Mouse (Mus musculus): ENCODE results near the gene Gm28434.

The Gm28434 gene

DNA sequence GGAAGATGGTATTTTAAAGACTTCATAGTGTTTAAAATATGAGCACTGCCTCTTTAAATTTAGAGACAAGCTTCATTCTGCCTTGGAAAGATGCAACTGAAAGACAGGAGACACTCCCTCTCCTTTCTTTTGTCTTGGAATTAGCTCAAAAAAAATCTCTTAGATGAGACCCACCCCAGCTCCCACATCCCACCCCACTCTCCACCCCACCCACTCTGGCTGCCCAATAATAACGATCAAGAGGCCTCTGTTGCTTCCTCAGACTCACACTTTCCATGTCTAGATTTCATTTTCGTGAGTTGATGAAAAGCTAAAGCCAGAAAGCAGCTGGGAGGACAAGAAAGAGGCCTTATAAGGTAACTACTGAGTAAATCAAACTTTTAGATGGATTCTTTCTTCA, at the start of gene Gm28434, which contains the start of gene 2310003L06Rik:
Gm28434 (plus strand) TSS at position 317 of the 400 bp plus-strand sequence.
2310003L06Rik (plus strand) TSS at position 259 of the 400 bp plus-strand sequence.
- DNase-seq (ENCODE audit: low spot score in 2 of 2), result no peak

DNA sequence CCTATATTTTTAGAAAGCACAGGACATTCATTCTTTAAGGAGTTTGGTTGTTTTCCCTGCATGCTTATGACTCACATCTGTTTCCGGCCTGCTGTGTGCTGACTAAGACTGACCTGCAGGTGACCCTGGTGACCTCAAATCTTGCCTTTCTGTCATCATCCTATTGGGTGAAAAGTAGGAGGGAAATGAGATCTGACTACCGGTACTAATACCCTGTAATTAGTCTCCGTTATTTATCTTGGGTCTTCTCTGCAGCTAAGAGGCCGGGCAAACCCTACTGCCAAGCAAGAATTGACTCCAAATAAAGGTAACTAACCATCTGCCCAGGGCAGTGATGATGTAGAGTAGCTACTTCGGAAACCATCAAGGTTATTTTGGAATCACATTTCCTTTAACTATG, 43.9 kb upstream of the Gm28434 start, which contains the start of gene Csn3:
Csn3 (plus strand) TSS at position 208 of the 400 bp plus-strand sequence.
- no peak for DNase-seq (ENCODE audit: low spot score in 2 of 2)

DNA sequence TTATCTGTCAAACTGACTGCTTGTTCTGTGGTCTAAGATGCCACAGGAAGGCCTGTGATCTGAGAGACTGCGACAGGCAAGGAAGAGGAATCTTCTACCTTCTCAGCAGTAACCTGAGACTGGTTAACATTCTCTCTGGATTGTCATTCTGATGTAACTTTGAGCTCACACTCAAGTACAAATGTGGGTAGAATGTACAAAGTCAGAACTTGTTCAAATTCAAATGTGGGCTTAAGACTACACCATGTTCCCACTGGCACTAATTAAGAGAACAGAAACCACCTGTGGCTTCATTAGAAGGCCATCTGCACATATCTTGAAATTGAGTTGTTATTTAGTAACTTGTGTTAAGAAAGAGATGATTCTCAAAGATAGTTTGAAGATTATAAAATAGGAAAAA, 37.7 kb upstream of the Gm28434 start:
- no peak for DNase-seq (ENCODE audit: low spot score in 2 of 2)

DNA sequence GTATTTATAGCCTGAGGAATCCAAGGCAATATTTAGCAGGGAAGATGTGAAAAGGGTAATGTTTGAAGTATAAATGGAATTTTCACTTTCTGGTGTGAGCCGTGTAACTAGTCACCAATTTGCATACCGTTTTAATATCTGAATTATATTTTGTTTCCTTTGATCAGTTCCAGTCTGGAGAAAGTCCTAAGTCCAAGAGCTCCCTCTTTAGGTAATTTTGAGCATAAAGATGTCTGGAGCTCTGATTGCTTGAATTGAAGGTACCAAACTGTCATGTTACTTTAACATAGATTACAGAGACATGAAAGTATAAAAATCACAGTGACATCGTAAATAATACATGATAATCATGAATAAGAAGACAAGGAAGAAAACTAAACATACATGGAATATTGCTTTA, 28.6 kb upstream of the Gm28434 start:
- no peak for DNase-seq (ENCODE audit: low spot score in 2 of 2)

DNA sequence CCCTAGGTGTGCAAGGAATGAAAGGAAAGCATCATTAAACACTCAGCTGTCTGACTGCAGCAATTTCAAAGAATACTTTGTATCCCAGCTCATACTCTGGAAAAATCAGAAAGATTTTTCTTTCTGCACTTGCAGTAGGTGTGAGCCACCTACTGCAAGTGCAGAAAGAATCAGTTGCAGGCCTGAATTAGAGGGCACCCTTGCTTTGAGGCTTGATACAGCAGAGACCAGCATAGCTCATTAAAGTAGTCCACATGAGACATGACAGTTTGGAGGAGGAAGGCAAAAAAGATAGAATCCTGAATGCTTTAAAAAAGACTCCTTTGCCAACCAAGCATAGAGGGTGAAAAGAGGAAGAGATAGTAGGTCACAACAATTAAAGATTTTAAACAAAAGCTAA, 26.8 kb upstream of the Gm28434 start:
- DNase-seq (ENCODE audit: low spot score in 2 of 2), result no peak

DNA sequence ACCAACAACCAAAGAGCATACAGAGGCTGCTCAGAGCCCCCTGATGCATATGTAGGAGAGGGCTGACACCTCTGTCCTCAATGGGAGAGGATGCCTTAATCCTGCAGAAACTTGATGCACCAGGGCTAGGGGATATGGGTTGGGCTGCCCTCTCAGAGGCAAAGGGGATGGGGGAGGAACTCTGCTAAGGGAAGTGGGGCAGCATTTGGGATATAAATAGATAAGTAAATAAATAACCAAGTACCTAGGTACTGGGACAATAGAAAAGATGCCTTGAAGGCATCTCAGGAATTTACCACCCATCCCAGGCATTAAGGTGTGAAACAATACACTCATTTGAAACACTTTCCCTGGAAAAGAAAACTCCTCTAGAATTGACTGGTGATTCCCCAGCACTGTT, 17.5 kb upstream of the Gm28434 start:
- no peak for DNase-seq (ENCODE audit: low spot score in 2 of 2)

DNA sequence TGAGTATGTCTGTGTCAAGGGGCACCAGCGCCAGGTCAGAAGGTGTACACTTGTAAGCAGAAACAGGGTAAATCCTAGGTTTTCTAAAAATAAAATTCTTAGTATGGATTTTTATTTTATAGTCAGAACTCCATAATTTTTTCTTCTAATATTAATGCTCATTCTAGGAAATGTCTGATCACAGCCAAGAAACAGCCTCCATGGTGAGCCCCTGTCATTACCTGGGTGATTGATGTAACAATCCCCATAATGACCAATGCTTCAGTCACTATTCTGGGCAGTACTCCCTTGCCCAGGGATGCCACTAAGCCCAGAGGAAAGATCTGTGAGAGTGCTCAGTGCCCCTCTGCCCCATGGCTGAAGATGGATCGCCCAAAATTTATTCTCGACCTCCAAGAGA, 9.8 kb downstream of the Gm28434 start, which contains the start of gene Cabs1:
Cabs1 (plus strand) TSS at position 301 of the 400 bp plus-strand sequence.
- no peak for DNase-seq (ENCODE audit: low spot score in 2 of 2)

DNA sequence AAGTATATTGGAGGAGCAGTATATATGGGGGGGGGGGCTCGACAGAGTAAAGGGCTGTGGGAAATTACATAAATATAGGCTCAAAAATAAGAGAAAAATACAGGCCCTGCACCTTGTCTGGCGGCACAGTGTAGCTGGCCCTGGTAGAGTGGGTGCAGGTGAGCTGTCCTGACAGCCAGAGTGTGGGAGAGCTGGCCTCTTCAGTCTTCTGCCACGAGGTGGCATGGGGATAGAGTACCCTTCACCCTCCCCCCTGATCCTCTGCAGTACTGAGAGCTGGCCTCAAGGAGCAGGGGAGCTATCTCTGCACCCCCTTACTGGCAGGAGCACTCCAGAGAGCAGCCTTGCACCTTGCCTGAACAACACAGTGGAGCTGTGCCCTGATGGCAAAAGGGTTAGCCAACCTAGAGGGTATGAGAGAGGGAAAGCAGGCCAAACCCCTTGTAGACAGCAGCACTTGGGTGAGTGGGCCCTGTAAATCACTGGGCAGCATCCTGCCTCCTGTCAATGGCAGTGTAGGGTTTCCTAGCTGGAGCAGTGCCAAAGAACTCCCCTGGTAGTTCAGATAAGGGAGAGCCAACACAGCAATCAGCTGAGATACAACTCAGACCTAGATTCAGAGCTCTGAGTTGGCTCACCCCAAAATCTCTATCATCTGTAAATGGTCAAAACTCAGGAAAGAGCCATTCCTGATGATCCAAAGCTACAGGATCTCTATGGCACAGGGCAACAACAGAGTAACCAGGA, 13.3 kb downstream of the Gm28434 start:
- no peak for DNase-seq (ENCODE audit: low spot score in 2 of 2)

DNA sequence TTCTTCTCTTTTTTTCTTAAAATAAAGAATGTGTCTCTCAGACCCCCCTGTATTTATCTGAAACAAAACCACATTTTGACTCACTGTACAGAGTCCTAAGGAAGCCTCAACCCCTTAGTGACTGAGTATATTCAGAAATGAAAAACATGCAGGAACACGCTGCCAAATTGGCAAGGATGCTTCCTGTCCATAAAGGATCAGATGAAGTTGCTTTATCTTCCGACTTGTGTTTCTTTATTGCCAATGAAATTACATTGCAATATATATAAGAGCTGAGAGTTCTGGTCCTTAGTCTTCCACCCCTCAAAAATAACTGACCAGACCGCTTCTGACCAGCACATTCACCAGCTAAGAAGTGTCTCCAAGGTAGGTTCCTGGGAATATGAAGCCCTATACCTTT, 32.9 kb downstream of the Gm28434 start, which contains the start of gene Smr3a:
Smr3a (plus strand) TSS at position 301 of the 400 bp plus-strand sequence.
- DNase-seq (ENCODE audit: low spot score in 2 of 2), result no peak

DNA sequence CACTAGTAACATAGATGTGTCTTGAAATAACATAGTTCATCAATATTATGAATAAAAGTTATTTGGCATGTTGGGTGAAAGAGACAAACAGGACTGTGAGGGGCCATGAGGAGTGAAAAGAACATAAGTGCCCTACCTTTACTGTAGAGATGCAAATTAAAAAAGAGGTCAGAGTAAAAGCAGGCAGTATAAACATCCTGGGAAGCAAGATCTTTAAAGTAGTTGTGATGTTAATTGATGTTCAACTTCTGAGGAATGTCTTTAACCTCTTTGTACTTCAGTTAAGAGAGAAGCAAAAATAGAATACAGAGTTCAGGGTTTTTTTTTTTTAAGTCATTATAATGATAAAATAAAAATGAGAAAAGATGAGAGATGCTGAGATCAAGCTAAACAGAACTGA, 35.9 kb downstream of the Gm28434 start:
- DNase-seq (ENCODE audit: low spot score in 2 of 2), result no peak

Measured in left cerebral cortex, adult 9 months (tissue).